Mouse (Mus musculus) right cerebral cortex, postnatal 25 days (tissue): ENCODE results near the gene Olfr1295.

ENCODE experiments used
- DNase-seq: peaks from one replicate; pipeline ENCODE4 v3.0.0; 2022

The Olfr1295 gene

GRCm38 (mm10) chr2:111569581-111569980, at the start of gene Olfr1295:
Gene Olfr1295, minus strand, starts transcription at chr2:111569681.
- no peak for DNase-seq

DNA sequence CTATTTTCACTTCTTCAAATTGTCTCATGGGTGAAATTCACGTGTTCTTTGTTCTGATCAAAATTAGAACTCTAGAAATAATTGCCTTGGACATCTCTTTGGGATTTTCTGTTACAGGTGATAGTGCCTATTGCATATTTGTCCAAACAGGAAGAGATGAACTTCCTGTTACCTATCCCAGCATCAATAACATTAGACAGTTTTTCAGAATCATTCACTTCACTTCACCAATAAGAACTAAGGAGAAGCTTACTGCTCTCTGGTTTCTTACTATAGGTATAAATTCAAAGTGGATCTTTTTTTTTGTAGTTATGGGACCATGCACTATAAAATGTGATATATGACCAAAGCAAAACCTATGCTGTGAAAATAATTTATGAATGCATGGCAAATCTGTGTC, 29.3 kb downstream of the Olfr1295 start, which contains the start of gene Olfr1294:
Olfr1294 (minus strand) TSS at position 101 of the 400 bp plus-strand sequence.
- no peak for DNase-seq

- DNase-seq = no peak
Measured at GRCm38 (mm10) chr2:111524903-111525302, 44.6 kb downstream of the Olfr1295 start, which contains the start of gene Olfr1293-ps. Gene Olfr1293-ps, plus strand, starts transcription at chr2:111525203.

GRCm38 (mm10) chr2:111517451-111517850, 52.0 kb downstream of the Olfr1295 start:
- DNase-seq = no peak
